Mouse (Mus musculus): ENCODE measurements at regions not wholly inside any gene's neighbourhood (a gene's known extent, or its start where the extent isn't known, plus 50 kb on each side); places are given as distances from the start of the nearest gene placed in this dataset.

GRCm38 (mm10) chr11:20917483-20917882 is 86.6 kb upstream of the Lgalsl start:
- 80% methylated on average over 5 of the region's 5 CpGs for whole genome bisulfite sequencing
- DNase-seq (ENCODE audit: low read depth, low spot score) = no peak

GRCm38 (mm10) chr11:20923115-20923514 is 92.3 kb upstream of the Lgalsl start:
- WGBS = 80% methylated on average over 6 of the region's 6 CpGs
- no peak for DNase-seq (ENCODE audit: low read depth, low spot score)

GRCm38 (mm10) chr11:20929426-20929825 is 98.6 kb upstream of the Lgalsl start:
- WGBS = 81% methylated on average over 1 of the region's 1 CpGs
- DNase-seq (ENCODE audit: low read depth, low spot score) = no peak

GRCm38 (mm10) chr11:20930045-20930444 is 99.2 kb upstream of the Lgalsl start:
- WGBS = 51% methylated on average over 2 of the region's 2 CpGs
- DNase-seq (ENCODE audit: low read depth, low spot score) = no peak

GRCm38 (mm10) chr11:20930573-20930972 is 99.7 kb upstream of the Lgalsl start:
- 80% methylated on average over 5 of the region's 5 CpGs for WGBS
- no peak for DNase-seq (ENCODE audit: low read depth, low spot score)

GRCm38 (mm10) chr11:20934191-20935062 is 103.6 kb upstream of the Lgalsl start:
- DNase-seq (ENCODE audit: low read depth, low spot score) = no peak

GRCm38 (mm10) chr11:20935063-20935370 is 104.2 kb upstream of the Lgalsl start:
- no peak for DNase-seq (ENCODE audit: low read depth, low spot score)

More at GRCm38 (mm10) chr11:20934191-20935062, 103.6 kb upstream of the Lgalsl start:
- WGBS = 46% methylated on average over 2 of the region's 2 CpGs

- no peak for DNase-seq (ENCODE audit: low read depth, low spot score)
- WGBS = 93% methylated on average over 2 of the region's 2 CpGs
Measured at GRCm38 (mm10) chr11:20935910-20936309, 105.1 kb upstream of the Lgalsl start.

GRCm38 (mm10) chr11:20936996-20937395 is 106.1 kb upstream of the Lgalsl start:
- WGBS = 46% methylated on average over 1 of the region's 1 CpGs
- DNase-seq (ENCODE audit: low read depth, low spot score) = no peak

- no peak for DNase-seq (ENCODE audit: low read depth, low spot score)
- 65% methylated on average over 4 of the region's 4 CpGs for WGBS
Measured at GRCm38 (mm10) chr11:20937942-20938341, 107.1 kb upstream of the Lgalsl start.

- no peak for DNase-seq (ENCODE audit: low read depth, low spot score)
- WGBS = 88% methylated on average over 4 of the region's 4 CpGs
Measured at GRCm38 (mm10) chr11:20939644-20940043, 108.8 kb upstream of the Lgalsl start.

GRCm38 (mm10) chr11:20941546-20941945 is 110.7 kb upstream of the Lgalsl start:
- DNase-seq (ENCODE audit: low read depth, low spot score) = no peak
- WGBS = 82% methylated on average over 4 of the region's 4 CpGs

GRCm38 (mm10) chr11:20955561-20955960 is 124.7 kb upstream of the Lgalsl start:
- DNase-seq (ENCODE audit: low read depth, low spot score) = no peak
- WGBS = 79% methylated on average over 8 of the region's 8 CpGs

GRCm38 (mm10) chr11:20957766-20958165 is 126.9 kb upstream of the Lgalsl start:
- 50% methylated on average over 2 of the region's 2 CpGs for WGBS
- no peak for DNase-seq (ENCODE audit: low read depth, low spot score)

- DNase-seq (ENCODE audit: low read depth, low spot score) = no peak
- 6% methylated on average over 5 of the region's 5 CpGs for WGBS
Measured at GRCm38 (mm10) chr11:20958233-20958632, 127.4 kb upstream of the Lgalsl start.

GRCm38 (mm10) chr11:20960066-20960465 is 129.2 kb upstream of the Lgalsl start:
- no peak for DNase-seq (ENCODE audit: low read depth, low spot score)
- 73% methylated on average over 2 of the region's 2 CpGs for WGBS

- WGBS = 25% methylated on average over 5 of the region's 5 CpGs
- DNase-seq (ENCODE audit: low read depth, low spot score) = no peak
Measured at GRCm38 (mm10) chr11:20960750-20961149, 129.9 kb upstream of the Lgalsl start.

- DNase-seq (ENCODE audit: low read depth, low spot score) = no peak
- WGBS = 91% methylated on average over 2 of the region's 2 CpGs
Measured at GRCm38 (mm10) chr11:20961626-20962025, 129.5 kb upstream of the Peli1 start.

- WGBS = 92% methylated on average over 8 of the region's 8 CpGs
- no peak for DNase-seq (ENCODE audit: low read depth, low spot score)
Measured at GRCm38 (mm10) chr11:20965575-20966239, 125.4 kb upstream of the Peli1 start.

- WGBS = 57% methylated on average over 3 of the region's 3 CpGs
- no peak for DNase-seq (ENCODE audit: low read depth, low spot score)
Measured at GRCm38 (mm10) chr11:20967321-20967984, 123.6 kb upstream of the Peli1 start.

- DNase-seq (ENCODE audit: low read depth, low spot score) = peak; percentile 55
- WGBS = 29% methylated on average over 2 of the region's 2 CpGs
Measured at GRCm38 (mm10) chr11:20968341-20968740, 122.8 kb upstream of the Peli1 start.

Data from large intestine, adult 2 months (tissue).